Mouse (Mus musculus) MN1 (cell line): Measurements from ENCODE around the gene Stxbp3.
A peak's percentile ranks its signal among the peaks of the same experiment; 100 is the strongest.
"Not testable (repeated sequence)": the region's sequence is repeated elsewhere in the genome, so short reads cannot be mapped to it uniquely, and the experiment has no call there.

Experiments used
- DNase-seq: peaks from one replicate; pipeline ENCODE4 v3.0.0-alpha.2; 2016; ENCODE audit warnings: low spot score

Stxbp3 gene

GRCm38 (mm10) chr3:108856386-108857123, 16.2 kb upstream of the Stxbp3 start:
- DNase-seq = no peak

DNA sequence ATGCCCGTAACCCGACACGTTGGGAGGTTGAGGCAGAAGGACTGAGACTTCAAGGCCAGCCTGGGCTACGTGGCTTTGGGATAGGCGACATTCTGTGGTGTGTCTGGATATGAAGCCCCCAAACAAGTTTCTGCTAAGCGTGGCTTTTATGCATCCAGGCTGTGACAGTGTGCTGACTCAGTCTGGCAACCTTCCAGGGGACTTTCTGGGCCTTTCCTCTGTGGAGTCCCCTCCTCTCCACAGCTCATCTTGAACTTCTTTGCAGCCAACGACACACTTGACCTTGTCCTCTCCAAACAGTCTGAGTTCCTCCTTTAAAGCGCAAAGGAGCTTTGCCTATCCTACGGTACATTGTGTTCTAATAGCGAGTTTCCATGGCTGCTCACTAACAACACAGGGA, 15.5 kb upstream of the Stxbp3 start:
- peak; percentile 36 for DNase-seq

GRCm38 (mm10) chr3:108855371-108855770, 15.0 kb upstream of the Stxbp3 start:
- DNase-seq = peak; percentile 46

DNA sequence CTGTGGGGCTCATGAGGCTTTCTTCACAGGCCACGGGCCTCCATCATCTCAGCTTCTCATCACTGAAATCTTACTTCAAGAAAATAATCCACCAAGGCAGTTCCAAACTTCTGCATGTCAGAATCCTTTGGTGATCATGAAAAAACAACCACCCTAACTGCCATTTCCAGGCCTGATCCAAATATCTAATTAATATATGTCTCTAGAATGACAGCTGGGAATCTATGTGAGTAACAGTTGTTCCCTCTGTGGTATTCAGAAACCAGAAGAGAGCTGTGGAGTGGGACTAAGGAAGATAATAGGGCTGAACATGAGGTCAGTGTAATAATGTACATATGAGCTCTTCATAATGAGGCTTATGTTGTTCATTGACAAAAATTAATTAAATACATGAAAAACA, 12.9 kb upstream of the Stxbp3 start:
- no peak for DNase-seq

- no peak for DNase-seq
These were observed 11.8 kb upstream of the Stxbp3 start for GRCm38 (mm10) chr3:108851996-108852697.

GRCm38 (mm10) chr3:108851554-108851953, 11.2 kb upstream of the Stxbp3 start:
- DNase-seq = no peak

DNA sequence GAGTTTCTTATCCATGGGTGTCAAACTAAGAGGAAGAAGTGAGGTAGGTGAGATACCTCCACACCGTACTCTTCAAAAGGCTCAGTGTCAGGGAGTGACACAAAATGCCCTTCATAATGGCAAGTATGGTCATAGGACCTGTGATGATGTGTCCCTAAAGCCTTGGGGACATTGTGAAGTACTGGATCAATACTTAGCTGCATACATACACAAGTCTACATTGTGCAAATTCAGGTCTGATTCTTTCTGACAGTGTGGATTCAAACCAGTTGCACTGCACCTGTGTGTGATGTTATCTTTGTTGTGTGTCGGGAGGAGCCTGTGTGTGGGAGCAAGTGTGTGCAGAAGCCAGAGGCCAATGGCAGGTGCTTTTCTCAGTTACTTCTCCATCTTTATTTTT, 10.7 kb upstream of the Stxbp3 start:
- DNase-seq = no peak

DNA sequence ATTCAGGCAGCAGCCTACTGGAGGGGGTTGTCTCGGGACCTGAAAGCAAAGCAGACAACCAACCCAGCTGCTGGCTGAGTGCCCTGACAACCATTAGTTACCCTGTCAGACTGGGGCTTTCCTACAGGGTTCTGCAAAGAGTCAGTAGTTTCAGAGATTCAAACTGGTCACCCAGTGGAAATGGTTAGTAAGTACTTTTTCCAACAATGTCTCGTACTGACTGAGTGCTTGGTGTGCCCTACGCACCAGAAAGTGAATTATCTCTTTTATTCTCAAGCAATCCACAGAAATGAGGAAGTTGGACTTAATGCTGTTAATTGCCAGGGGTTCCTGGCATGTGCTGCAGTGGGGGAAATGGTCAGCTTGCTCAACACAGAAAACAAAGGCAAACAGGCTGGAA, 10.2 kb upstream of the Stxbp3 start:
- DNase-seq = peak; percentile 42

GRCm38 (mm10) chr3:108846616-108847015, 6.3 kb upstream of the Stxbp3 start:
- no peak for DNase-seq

- no peak for DNase-seq
These were observed 4.2 kb upstream of the Stxbp3 start for GRCm38 (mm10) chr3:108844521-108844920.

DNA sequence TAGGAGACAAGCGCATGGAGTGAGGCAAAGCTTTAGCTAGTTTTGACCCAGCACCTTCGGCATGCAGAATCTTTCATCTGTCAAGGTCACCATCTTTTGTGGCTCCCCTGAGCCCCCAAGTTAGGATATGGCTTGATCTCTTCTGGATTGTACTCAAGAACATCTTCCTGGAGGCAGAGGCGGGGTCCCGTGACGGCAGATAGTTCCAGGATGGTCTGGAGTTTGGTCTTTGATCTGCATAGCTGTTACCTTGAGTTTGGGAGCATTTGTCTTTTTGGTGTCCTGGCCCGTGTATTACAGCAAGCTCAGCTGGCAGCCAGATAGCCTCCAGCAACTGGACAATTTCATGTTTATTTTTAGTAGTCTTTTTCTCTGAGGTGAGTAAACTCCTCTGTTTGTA, 3.7 kb upstream of the Stxbp3 start:
- no peak for DNase-seq

DNA sequence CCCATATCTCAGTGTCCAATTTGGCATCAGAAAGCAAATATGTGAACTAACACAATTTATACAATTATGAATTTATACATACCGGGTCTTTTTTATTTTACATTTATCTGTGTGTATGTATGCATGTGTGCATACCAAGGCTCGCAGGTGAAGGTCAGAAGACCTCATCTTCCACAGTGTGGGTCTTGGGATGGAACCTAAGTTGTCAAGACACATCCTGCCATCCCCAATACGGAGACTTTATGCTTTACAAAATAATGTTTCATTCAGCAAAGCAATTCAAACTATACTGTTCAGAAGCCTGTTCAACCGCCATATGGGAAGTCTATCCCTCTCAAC, 359 bp upstream of the Stxbp3 start:
- DNase-seq = no peak

DNA sequence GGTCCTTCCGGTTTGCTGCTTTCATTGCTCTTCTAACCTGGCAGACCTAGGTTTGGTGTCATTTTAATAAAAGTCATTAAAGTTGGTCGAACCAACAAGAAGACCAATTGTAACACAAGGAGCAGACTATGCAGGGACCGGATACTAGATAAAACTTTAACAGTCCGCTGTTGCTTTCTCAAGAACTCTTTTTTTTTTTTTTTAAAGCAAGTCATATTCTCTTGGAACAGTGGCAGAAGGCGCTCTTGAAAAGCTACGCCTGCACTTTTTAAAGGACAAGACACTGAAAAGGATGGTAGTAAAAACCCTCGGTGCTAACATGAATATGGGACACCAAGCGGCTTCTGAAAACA, 703 bp downstream of the Stxbp3 start:
- no peak for DNase-seq

DNA sequence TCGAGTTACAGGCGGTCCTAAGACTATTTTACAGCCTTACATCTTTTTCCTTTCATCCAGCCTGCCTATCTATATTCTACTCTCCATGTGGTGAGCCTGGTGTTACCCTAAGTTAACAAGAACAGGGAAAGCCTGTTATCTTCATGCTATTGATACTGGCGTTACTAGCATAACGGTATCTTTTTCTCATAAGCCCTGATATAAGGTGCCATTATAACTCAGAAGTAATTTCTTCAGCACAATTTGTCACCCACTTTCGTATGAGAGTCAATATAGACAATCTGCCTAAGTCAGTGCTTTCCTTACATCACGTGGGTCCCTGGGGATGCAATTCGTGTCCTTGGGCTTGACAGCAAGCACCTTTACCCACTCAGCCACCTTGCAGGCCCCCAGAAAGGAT, 1.3 kb downstream of the Stxbp3 start:
- DNase-seq = no peak

- no peak for DNase-seq
These were observed 3.4 kb downstream of the Stxbp3 start for GRCm38 (mm10) chr3:108836931-108837330.

GRCm38 (mm10) chr3:108833717-108834116, 6.6 kb downstream of the Stxbp3 start:
- not testable (repeated sequence) for DNase-seq

DNA sequence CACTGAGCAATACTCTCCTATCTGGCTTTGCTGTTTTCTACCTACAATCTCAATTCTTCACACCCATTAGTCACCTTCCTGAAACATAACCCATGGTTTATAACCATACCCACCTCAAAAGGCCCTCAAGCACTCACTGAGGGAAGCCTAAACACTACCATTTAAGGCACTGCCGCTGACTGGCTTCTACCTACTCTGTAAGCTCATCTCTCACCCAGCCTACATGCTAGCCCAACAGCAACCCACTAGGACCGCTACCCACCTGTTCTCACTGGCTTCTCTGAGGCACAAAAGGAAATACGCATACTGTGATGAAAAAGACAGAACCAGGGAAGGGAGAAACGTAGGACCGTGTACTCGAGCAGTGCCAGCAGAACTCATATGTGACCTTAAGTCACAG, 8.6 kb downstream of the Stxbp3 start:
- DNase-seq = no peak

GRCm38 (mm10) chr3:108830493-108830892, 9.8 kb downstream of the Stxbp3 start:
- no peak for DNase-seq

- DNase-seq = no peak
These were observed 24.7 kb downstream of the Stxbp3 start for GRCm38 (mm10) chr3:108815631-108816030.

DNA sequence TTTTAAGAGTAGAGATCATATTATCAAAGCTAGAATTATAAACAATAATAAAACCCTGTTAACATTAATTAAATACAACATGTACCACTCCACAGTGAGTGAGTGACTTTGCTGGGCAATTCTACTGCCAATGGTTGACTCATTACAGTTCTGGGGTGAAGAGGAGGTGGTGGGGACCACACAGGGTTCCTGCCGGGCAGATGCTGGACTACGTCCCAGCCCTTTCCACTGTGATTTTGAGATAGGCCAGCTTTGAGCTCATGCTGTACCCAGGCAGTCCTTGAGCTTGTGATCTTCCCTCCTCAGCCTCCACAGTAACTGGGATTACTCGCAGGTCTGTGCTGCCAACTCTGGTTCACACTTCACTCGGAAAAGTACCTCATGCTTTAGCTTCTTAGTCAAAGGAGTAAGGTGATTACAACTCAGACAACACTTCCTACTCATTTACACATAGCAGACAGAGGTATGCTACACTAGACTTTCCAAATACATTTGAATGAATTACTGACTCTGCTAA, 29.5 kb downstream of the Stxbp3 start:
- no peak for DNase-seq

DNA sequence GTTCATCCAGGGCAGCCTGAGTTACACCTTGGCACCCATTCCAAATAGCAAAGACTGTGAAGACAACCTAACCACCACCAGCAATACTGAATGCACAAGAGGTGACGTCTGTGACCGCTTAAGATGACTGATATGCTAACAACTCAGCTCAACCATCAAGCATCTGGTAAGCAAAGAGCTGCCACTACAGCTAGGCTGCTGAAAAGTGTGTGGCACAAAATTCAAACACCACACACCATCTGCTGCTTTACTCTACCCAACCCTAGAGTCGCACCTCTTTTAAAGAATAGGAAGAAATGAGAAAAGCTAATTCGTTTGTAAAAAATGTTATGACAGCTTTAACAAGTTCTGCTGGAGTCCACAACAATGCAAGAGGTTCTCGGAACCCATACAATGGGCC, 34.7 kb downstream of the Stxbp3 start:
- no peak for DNase-seq

DNA sequence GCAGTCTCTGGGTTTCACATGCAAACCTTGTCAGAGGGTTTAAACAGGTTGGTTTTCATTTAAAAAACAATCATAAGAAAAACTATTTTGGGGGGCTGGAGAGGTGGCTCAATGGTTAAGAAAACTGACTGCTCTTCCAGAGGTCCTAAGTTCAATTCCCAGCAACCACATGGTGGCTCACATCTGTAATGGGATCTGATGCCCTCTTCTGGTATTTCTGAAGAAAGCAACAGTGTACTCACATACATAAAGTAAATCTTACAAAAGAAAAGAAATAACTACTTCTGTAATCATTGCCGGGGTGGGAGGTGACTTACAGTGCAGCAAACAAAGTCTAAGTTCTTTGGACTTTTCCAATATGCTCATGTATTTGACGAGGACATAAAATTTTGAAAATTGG, 42.0 kb downstream of the Stxbp3 start:
- DNase-seq = no peak

DNA sequence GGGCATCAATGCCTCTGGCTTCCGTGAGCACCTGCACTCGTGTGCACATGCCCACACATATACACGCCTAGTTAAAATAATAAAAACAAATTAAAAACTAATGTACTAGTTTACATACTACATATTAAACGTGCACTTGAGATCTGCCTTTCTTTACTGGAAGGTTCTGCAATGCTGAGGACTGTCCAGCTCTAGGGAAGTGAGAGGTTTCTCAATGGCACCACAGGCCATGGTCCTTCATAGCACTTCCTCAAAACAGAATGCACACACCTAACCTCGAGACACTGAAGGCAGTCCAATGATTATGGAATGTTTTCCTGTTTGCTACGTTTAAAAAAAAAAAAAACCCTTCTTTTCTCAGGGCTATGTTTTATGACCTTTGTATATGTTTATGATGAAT, 42.6 kb downstream of the Stxbp3 start:
- no peak for DNase-seq

- no peak for DNase-seq
These were observed 43.9 kb downstream of the Stxbp3 start for GRCm38 (mm10) chr3:108796386-108796785.
